Mouse (Mus musculus): ENCODE measurements at regions not wholly inside any gene's neighbourhood (a gene's known extent, or its start where the extent isn't known, plus 50 kb on each side); places are given as distances from the start of the nearest gene placed in this dataset.

- Histone ChIP-seq H3K79me3 (ENCODE audit: low read depth) (no peaks in the 10 kb centered on the region), H3K79me2 (ENCODE audit: control insufficient read depth, insufficient read depth) (no peaks in the 10 kb centered on the region), H3K27me3 (ENCODE audit: control insufficient read depth, insufficient read depth, insufficient read length) (no peaks in the 10 kb centered on the region), H3ac (ENCODE audit: control insufficient read depth, insufficient read length, low read depth) (no peak overlapping the region), H3K36me3 (ENCODE audit: control insufficient read depth, insufficient read depth) (no peaks in the 10 kb centered on the region), H3K4me3 (ENCODE audit: insufficient read depth, poor library complexity, severe bottlenecking) (no peak overlapping the region)
- TF ChIP-seq USF1 (IDR thresholded peaks at IDR 0.05; ENCODE audit: low read depth) (no peak), MYOD1 (IDR thresholded peaks at IDR 0.05; ENCODE audit: control insufficient read depth, insufficient read length, low read depth) (no peak), MAX (IDR thresholded peaks at IDR 0.05) (no peak), CTCF (IDR thresholded peaks at IDR 0.05; ENCODE audit: control insufficient read depth, insufficient read depth, insufficient read length) (no peak), CEBPB (IDR thresholded peaks at IDR 0.05; ENCODE audit: low read depth) (no peak), FOSL1 (IDR thresholded peaks at IDR 0.05; ENCODE audit: insufficient read depth, low read length, poor library complexity, severe bottlenecking) (no peak), MYOG (IDR thresholded peaks at IDR 0.05; ENCODE audit: control insufficient read depth, extremely low read depth, insufficient read length) (no peak)
These were observed 205.8 kb upstream of the Bmp2 start for GRCm38 (mm10) chr2:133345964-133346788.

- no peak for TF ChIP-seq CTCF (IDR thresholded peaks at IDR 0.05; ENCODE audit: control insufficient read depth, insufficient read depth, insufficient read length)
- no peak for TF ChIP-seq MYOG (IDR thresholded peaks at IDR 0.05; ENCODE audit: control insufficient read depth, extremely low read depth, insufficient read length)
- TF ChIP-seq FOSL1 (IDR thresholded peaks at IDR 0.05; ENCODE audit: insufficient read depth, low read length, poor library complexity, severe bottlenecking): no peak
- TF ChIP-seq MYOD1 (IDR thresholded peaks at IDR 0.05; ENCODE audit: control insufficient read depth, insufficient read length, low read depth): no peak
- TF ChIP-seq CEBPB (IDR thresholded peaks at IDR 0.05; ENCODE audit: low read depth): no peak
- TF ChIP-seq USF1 (IDR thresholded peaks at IDR 0.05; ENCODE audit: low read depth): no peak
- TF ChIP-seq MAX (IDR thresholded peaks at IDR 0.05): no peak
- Histone ChIP-seq H3K4me3 (ENCODE audit: insufficient read depth, poor library complexity, severe bottlenecking) (no peak overlapping the region), H3ac (ENCODE audit: control insufficient read depth, insufficient read length, low read depth) (no peak overlapping the region), H3K27me3 (ENCODE audit: control insufficient read depth, insufficient read depth, insufficient read length) (no peaks in the 10 kb centered on the region), H3K36me3 (ENCODE audit: control insufficient read depth, insufficient read depth) (no peaks in the 10 kb centered on the region), H3K79me2 (ENCODE audit: control insufficient read depth, insufficient read depth) (no peaks in the 10 kb centered on the region), H3K79me3 (ENCODE audit: low read depth) (no peaks in the 10 kb centered on the region)
These were observed 205.1 kb upstream of the Bmp2 start for GRCm38 (mm10) chr2:133346789-133347424.

DNA sequence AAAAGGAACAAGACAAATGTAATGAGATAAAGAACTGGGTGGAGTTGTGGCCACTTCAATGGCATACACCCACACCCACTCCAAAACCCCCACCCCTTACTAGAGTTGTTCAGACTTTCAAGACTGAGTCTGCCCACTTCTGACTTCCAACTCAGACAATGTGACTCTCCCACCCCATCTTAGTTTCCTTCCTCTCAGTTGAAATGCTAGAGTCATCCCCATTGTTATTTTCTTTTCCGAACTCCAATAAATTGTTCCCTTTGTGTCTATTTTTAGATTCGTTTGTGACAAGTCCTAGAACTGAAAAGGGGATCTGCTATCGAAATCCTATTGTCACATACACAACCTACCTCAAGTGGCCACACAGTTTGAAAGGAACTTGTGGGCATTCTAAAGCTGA, 200.7 kb upstream of the Bmp2 start:
- H3ac ChIP-seq (ENCODE audit: control insufficient read depth, insufficient read length, low read depth): no peak overlapping the region
- H3K27me3 ChIP-seq (ENCODE audit: control insufficient read depth, insufficient read depth, insufficient read length): no peaks in the 10 kb centered on the region
- TF ChIP-seq CTCF (IDR thresholded peaks at IDR 0.05; ENCODE audit: control insufficient read depth, insufficient read depth, insufficient read length) (no peak), MAX (IDR thresholded peaks at IDR 0.05) (no peak), CEBPB (IDR thresholded peaks at IDR 0.05; ENCODE audit: low read depth) (no peak), MYOG (IDR thresholded peaks at IDR 0.05; ENCODE audit: control insufficient read depth, extremely low read depth, insufficient read length) (no peak), MYOD1 (IDR thresholded peaks at IDR 0.05; ENCODE audit: control insufficient read depth, insufficient read length, low read depth) (no peak), FOSL1 (IDR thresholded peaks at IDR 0.05; ENCODE audit: insufficient read depth, low read length, poor library complexity, severe bottlenecking) (no peak), USF1 (IDR thresholded peaks at IDR 0.05; ENCODE audit: low read depth) (no peak)
- no peaks in the 10 kb centered on the region for H3K36me3 ChIP-seq (ENCODE audit: control insufficient read depth, insufficient read depth)
- H3K4me3 ChIP-seq (ENCODE audit: insufficient read depth, poor library complexity, severe bottlenecking): no peak overlapping the region
- H3K79me2 ChIP-seq (ENCODE audit: control insufficient read depth, insufficient read depth): no peaks in the 10 kb centered on the region
- H3K79me3 ChIP-seq (ENCODE audit: low read depth): no peaks in the 10 kb centered on the region

GRCm38 (mm10) chr2:133352800-133353199, 199.2 kb upstream of the Bmp2 start:
- no peak for TF ChIP-seq USF1 (IDR thresholded peaks at IDR 0.05; ENCODE audit: low read depth)
- TF ChIP-seq MAX (IDR thresholded peaks at IDR 0.05): no peak
- TF ChIP-seq CEBPB (IDR thresholded peaks at IDR 0.05; ENCODE audit: low read depth): no peak
- Histone ChIP-seq H3K79me3 (ENCODE audit: low read depth) (no peaks in the 10 kb centered on the region), H3ac (ENCODE audit: control insufficient read depth, insufficient read length, low read depth) (no peak overlapping the region), H3K79me2 (ENCODE audit: control insufficient read depth, insufficient read depth) (no peaks in the 10 kb centered on the region), H3K4me3 (ENCODE audit: insufficient read depth, poor library complexity, severe bottlenecking) (no peak overlapping the region), H3K36me3 (ENCODE audit: control insufficient read depth, insufficient read depth) (no peaks in the 10 kb centered on the region), H3K27me3 (ENCODE audit: control insufficient read depth, insufficient read depth, insufficient read length) (no peaks in the 10 kb centered on the region)

DNA sequence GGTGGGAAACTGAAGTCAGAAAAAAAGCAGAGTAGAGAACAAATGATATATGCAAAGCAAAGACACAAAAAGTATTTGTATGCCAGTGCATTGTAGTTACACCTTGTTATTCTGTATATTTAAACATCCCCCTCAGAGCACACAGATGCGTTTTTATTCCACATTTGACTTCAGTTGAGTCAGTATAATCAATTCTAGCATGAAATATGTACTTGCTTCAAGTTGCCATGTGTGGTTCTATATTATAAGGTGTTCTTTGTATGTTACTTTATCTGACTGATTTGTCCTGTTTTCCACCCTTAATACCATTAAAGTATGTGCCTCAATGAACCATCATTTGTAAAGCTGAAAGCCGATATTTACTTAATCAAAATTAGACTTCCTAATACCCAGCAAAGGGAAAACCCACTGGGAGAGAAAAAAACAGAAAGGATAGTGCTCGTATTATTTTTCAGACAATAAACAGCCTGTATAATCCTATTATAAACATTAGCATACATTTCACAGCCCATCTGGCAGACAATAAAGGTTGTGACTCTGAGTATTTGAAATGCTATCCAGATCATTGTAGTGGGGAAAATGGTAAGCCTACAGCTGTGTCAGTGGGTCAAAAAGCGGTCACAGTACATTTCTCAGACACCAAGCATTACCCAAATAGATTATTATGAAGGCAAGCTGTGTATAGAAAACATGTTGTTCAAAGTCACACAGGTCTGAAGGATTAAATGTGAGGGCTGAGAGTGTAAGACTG, 189.1 kb upstream of the Bmp2 start:
- Histone ChIP-seq H3K79me2 (ENCODE audit: control insufficient read depth, insufficient read depth) (no peaks in the 10 kb centered on the region), H3ac (ENCODE audit: control insufficient read depth, insufficient read length, low read depth) (no peak overlapping the region), H3K36me3 (ENCODE audit: control insufficient read depth, insufficient read depth) (no peaks in the 10 kb centered on the region), H3K27me3 (ENCODE audit: control insufficient read depth, insufficient read depth, insufficient read length) (no peaks in the 10 kb centered on the region), H3K79me3 (ENCODE audit: low read depth) (no peaks in the 10 kb centered on the region), H3K4me3 (ENCODE audit: insufficient read depth, poor library complexity, severe bottlenecking) (no peak overlapping the region)
- TF ChIP-seq MYOD1 (IDR thresholded peaks at IDR 0.05; ENCODE audit: control insufficient read depth, insufficient read length, low read depth) (no peak), MYOG (IDR thresholded peaks at IDR 0.05; ENCODE audit: control insufficient read depth, extremely low read depth, insufficient read length) (no peak), USF1 (IDR thresholded peaks at IDR 0.05; ENCODE audit: low read depth) (no peak), CEBPB (IDR thresholded peaks at IDR 0.05; ENCODE audit: low read depth) (no peak), MAX (IDR thresholded peaks at IDR 0.05) (no peak), CTCF (IDR thresholded peaks at IDR 0.05; ENCODE audit: control insufficient read depth, insufficient read depth, insufficient read length) (no peak), FOSL1 (IDR thresholded peaks at IDR 0.05; ENCODE audit: insufficient read depth, low read length, poor library complexity, severe bottlenecking) (no peak)
